Mouse (Mus musculus): Measurements from ENCODE around the gene Alk.

GRCm38 (mm10) chr17:72268529-72268928 lies 335.9 kb downstream of the Alk start:
- no peak for TF ChIP-seq CTCF (IDR thresholded peaks at IDR 0.05; ENCODE audit: borderline replicate concordance, control insufficient read depth, extremely low read depth, insufficient read depth, low read length, poor library complexity)
- no peak for TF ChIP-seq POLR2A (IDR thresholded peaks at IDR 0.05; ENCODE audit: control insufficient read depth, extremely low read depth, insufficient read depth, low read length, poor library complexity)

Measured in thymus, adult 2 months (tissue).